Mouse (Mus musculus): ENCODE measurements around the gene Acer2. TPM values are rescaled to one million over a fixed set of nuclear protein-coding genes. Genes with fewer than 3 reads are reported as not detected.
A peak's percentile ranks its signal among the peaks of the same experiment; 100 is the strongest.

Gene Acer2
- polyA plus RNA-seq, 1 experiment, result 20.8 TPM

GRCm38 (mm10) chr4:86851331-86851730, 22.9 kb upstream of the Acer2 start:
- peaks cover 37% of the 10 kb centered on the region for H3K36me3 ChIP-seq (ENCODE audit: control insufficient read depth, insufficient read depth, low read length, poor library complexity, severe bottlenecking)

GRCm38 (mm10) chr4:86852018-86852417, 22.2 kb upstream of the Acer2 start:
- Histone ChIP-seq H3K36me3 (ENCODE audit: control insufficient read depth, insufficient read depth, low read length, poor library complexity, severe bottlenecking) (peaks cover 42% of the 10 kb centered on the region), H3K4me3 (ENCODE audit: low read depth, low read length) (no peak overlapping the region), H3K4me1 (ENCODE audit: control insufficient read depth, insufficient read depth, low read length) (no peaks in the 10 kb centered on the region), H3K27me3 (ENCODE audit: control insufficient read depth, insufficient read depth, low read length, poor library complexity, severe bottlenecking) (no peaks in the 10 kb centered on the region), H3K27ac (ENCODE audit: insufficient read depth, low read length) (peak overlapping the region; percentile 36; the same call in 1 of the 2 replicates), H3K9ac (ENCODE audit: low read depth, poor library complexity, severe bottlenecking) (no peak overlapping the region), H3K9me3 (replicated peaks; ENCODE audit: control insufficient read depth, insufficient read depth, low read length, poor library complexity, severe bottlenecking) (no peaks in the 10 kb centered on the region)
- no peak for TF ChIP-seq EP300 (IDR thresholded peaks at IDR 0.05; ENCODE audit: insufficient read depth, low read depth, low read length)
- no peak for TF ChIP-seq POLR2A (IDR thresholded peaks at IDR 0.05; ENCODE audit: insufficient read depth, low read length)
- no peak for TF ChIP-seq CTCF (IDR thresholded peaks at IDR 0.05; ENCODE audit: low read depth, low read length)

More at GRCm38 (mm10) chr4:86851331-86851730, 22.9 kb upstream of the Acer2 start:
- H3K27me3 ChIP-seq (ENCODE audit: control insufficient read depth, insufficient read depth, low read length, poor library complexity, severe bottlenecking), result no peaks in the 10 kb centered on the region
- TF ChIP-seq CTCF (IDR thresholded peaks at IDR 0.05; ENCODE audit: low read depth, low read length) (no peak), EP300 (IDR thresholded peaks at IDR 0.05; ENCODE audit: insufficient read depth, low read depth, low read length) (no peak), POLR2A (IDR thresholded peaks at IDR 0.05; ENCODE audit: insufficient read depth, low read length) (no peak)
- no peaks in the 10 kb centered on the region for H3K9me3 ChIP-seq (replicated peaks; ENCODE audit: control insufficient read depth, insufficient read depth, low read length, poor library complexity, severe bottlenecking)
- no peaks in the 10 kb centered on the region for H3K4me1 ChIP-seq (ENCODE audit: control insufficient read depth, insufficient read depth, low read length)
- peak overlapping the region; percentile 59; the same call in 1 of the 2 replicates for H3K27ac ChIP-seq (ENCODE audit: insufficient read depth, low read length)
- H3K9ac ChIP-seq (ENCODE audit: low read depth, poor library complexity, severe bottlenecking), result no peak overlapping the region
- H3K4me3 ChIP-seq (ENCODE audit: low read depth, low read length), result no peak overlapping the region

DNA sequence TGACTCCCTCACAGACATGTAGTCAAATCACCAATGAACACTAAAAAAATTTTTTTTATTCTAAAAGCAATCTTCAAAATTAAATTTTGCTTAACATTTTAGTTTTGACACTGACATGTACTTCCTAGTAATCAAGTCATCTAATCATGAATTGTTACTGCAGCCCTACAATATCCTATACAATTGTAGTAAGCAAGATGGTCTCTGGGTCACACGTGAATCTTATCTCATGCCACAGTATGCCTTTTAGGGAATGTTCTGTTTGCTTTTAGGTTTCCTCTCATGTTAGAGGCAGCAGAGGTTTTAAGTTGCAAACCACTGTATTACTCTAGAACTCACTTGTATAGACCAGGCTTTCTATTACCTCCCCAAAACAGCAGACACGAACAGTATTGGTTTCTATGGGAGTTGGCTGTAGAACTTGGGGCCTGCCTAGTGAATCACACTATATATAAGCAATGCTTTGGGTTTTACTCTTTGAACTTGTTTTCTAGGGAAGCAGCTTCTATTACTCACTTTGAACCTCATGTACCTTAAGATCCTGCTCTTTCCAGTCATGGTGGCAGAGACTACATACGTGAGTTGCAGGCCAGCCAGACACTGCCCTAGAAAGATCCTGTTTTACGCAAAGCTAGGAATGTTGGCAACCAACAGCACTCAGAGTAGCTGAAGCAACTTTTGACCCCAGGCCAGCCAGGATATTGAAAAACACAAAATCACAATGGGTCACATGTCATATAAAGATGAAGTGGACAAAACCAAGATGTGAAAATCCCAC, 21.2 kb upstream of the Acer2 start:
- Histone ChIP-seq H3K27ac (ENCODE audit: insufficient read depth, low read length) (peak overlapping the region; percentile 23), H3K27me3 (ENCODE audit: control insufficient read depth, insufficient read depth, low read length, poor library complexity, severe bottlenecking) (no peaks in the 10 kb centered on the region), H3K9ac (ENCODE audit: low read depth, poor library complexity, severe bottlenecking) (no peak overlapping the region), H3K4me1 (ENCODE audit: control insufficient read depth, insufficient read depth, low read length) (no peaks in the 10 kb centered on the region), H3K36me3 (ENCODE audit: control insufficient read depth, insufficient read depth, low read length, poor library complexity, severe bottlenecking) (peaks cover 42% of the 10 kb centered on the region), H3K9me3 (replicated peaks; ENCODE audit: control insufficient read depth, insufficient read depth, low read length, poor library complexity, severe bottlenecking) (no peaks in the 10 kb centered on the region), H3K4me3 (ENCODE audit: low read depth, low read length) (no peak overlapping the region)
- TF ChIP-seq POLR2A (IDR thresholded peaks at IDR 0.05; ENCODE audit: insufficient read depth, low read length), result no peak
- TF ChIP-seq CTCF (IDR thresholded peaks at IDR 0.05; ENCODE audit: low read depth, low read length), result no peak
- TF ChIP-seq EP300 (IDR thresholded peaks at IDR 0.05; ENCODE audit: insufficient read depth, low read depth, low read length), result no peak

DNA sequence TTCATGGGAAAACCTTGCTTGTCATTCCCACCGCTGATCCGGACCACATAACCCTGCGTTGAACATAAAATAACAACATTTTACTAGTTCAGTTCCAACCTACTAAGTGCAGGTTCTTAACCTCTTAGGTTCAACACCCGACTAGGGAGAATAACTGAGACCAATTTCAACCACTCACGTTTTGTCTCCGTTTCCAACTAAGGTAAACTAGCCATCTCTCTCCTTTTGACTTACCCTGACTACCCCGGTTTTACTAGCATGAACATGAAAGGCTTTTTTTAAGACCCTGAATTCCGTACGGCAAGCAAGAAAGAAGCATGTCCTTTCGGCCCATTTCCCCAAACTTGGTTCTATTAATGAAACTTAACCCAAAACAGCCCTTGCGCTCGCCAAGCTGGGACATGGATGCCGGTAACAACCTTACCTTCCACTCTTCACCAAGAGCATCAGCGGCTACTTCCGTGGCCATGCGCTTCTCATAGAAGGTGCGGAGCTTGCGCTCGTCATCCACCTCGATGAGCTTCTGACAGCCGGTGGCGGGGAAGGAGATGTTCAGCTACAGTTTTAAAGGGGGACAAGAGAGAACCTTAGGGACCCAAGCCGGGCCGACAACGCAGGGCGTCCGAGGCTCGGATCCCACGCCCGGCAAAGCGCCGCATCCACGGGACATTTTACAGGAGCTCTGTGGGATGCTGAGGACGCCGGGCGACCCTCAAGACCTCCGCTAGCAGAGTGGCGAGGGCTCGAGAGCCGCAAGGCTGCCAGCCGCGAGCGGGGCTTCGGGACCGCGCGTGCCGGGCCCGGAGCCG, 17.7 kb upstream of the Acer2 start:
- TF ChIP-seq POLR2A (IDR thresholded peaks at IDR 0.05; ENCODE audit: insufficient read depth, low read length) (no peak), EP300 (IDR thresholded peaks at IDR 0.05; ENCODE audit: insufficient read depth, low read depth, low read length) (no peak), CTCF (IDR thresholded peaks at IDR 0.05; ENCODE audit: low read depth, low read length) (no peak)
- Histone ChIP-seq H3K27me3 (ENCODE audit: control insufficient read depth, insufficient read depth, low read length, poor library complexity, severe bottlenecking) (no peaks in the 10 kb centered on the region), H3K27ac (ENCODE audit: insufficient read depth, low read length) (peak overlapping the region; percentile 24), H3K9me3 (replicated peaks; ENCODE audit: control insufficient read depth, insufficient read depth, low read length, poor library complexity, severe bottlenecking) (no peaks in the 10 kb centered on the region), H3K4me3 (ENCODE audit: low read depth, low read length) (peak overlapping the region; percentile 82), H3K9ac (ENCODE audit: low read depth, poor library complexity, severe bottlenecking) (peak overlapping the region; percentile 99), H3K4me1 (ENCODE audit: control insufficient read depth, insufficient read depth, low read length) (no peaks in the 10 kb centered on the region), H3K36me3 (ENCODE audit: control insufficient read depth, insufficient read depth, low read length, poor library complexity, severe bottlenecking) (peaks cover 41% of the 10 kb centered on the region)

DNA sequence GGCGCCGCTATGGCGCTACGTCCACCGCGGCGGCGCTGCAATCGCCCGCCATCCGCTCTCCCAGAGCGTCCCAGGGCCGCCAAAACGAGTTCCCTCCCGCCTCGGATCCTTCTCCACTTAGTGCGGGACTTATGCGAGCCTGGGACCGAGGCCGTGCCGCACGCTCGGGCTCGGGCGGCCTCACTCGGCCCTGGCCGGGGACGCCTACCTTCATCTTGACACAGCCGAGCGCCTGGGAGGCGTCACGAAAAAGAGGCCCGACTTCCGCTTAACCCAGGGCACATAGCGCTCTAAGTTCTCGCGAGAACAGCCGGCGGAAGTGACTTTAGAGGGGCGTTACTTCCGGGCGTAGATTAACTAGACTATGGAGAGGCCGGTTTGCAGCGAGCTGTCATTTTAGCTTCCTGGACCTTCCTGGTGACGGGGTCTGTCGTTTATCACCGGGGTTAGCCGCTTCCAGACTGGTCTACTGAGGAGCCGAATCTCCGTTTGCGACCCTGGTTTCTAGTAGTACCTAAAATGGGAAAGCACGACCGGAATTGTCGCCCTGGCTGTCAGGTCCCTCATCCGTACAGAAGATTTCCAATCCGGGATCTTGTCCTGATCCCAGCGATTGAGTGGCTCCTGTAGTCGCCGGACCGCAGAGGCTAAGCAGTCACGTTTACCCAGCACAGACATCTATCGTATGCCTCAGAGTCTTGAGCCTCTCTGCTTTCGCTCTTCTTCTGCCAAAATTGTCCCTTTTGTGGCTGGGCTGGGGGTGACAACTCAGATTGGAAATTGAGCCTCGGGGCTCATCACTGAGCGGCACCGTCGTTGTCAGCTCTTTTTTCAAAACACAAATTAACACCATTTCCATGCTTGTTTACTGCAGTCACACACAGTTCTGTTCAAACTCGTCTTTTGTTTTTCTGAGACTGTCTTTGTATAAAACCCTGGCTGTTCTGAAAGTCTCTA, 16.8 kb upstream of the Acer2 start, which contains the start of gene Rps6:
TSS of gene Rps6 (minus strand) at position 300 of the 957 bp plus-strand sequence.
- TF ChIP-seq POLR2A (IDR thresholded peaks at IDR 0.05; ENCODE audit: insufficient read depth, low read length), result no peak
- no peak for TF ChIP-seq EP300 (IDR thresholded peaks at IDR 0.05; ENCODE audit: insufficient read depth, low read depth, low read length)
- TF ChIP-seq CTCF (IDR thresholded peaks at IDR 0.05; ENCODE audit: low read depth, low read length), result no peak
- H3K27ac ChIP-seq (ENCODE audit: insufficient read depth, low read length), result peak within 1 kb of the TSS; percentile 24
- H3K36me3 ChIP-seq (ENCODE audit: control insufficient read depth, insufficient read depth, low read length, poor library complexity, severe bottlenecking), result peaks cover 37% of the 10 kb centered on the region
- no peaks in the 10 kb centered on the region for H3K4me1 ChIP-seq (ENCODE audit: control insufficient read depth, insufficient read depth, low read length)
- H3K27me3 ChIP-seq (ENCODE audit: control insufficient read depth, insufficient read depth, low read length, poor library complexity, severe bottlenecking), result no peaks in the 10 kb centered on the region
- no peaks in the 10 kb centered on the region for H3K9me3 ChIP-seq (replicated peaks; ENCODE audit: control insufficient read depth, insufficient read depth, low read length, poor library complexity, severe bottlenecking)
- H3K9ac ChIP-seq (ENCODE audit: low read depth, poor library complexity, severe bottlenecking), result peak within 1 kb of the TSS; percentile 99
- peak within 1 kb of the TSS; percentile 96 for H3K4me3 ChIP-seq (ENCODE audit: low read depth, low read length)
